Mouse (Mus musculus) spleen, adult 2 months (tissue): ENCODE results near the gene Tal1.

Experiments used
- CTCF ChIP-seq: fragments of 200-500 bp; IDR thresholded peaks from 2 replicates; pipeline ENCODE4 v1.5.1; 2011; ENCODE audit warnings: mild to moderate bottlenecking, inconsistent platforms; ENCODE audit not compliant: insufficient read depth, insufficient read length, insufficient replicate concordance; ENCODE audit errors: extremely low read depth
- POLR2A ChIP-seq: fragments of 200-500 bp; IDR thresholded peaks from 2 replicates; pipeline ENCODE4 v1.6.1; 2011; ENCODE audit warnings: low read depth, low read length, inconsistent platforms

GRCm38 (mm10) chr4:115088611-115089338 lies 32.5 kb downstream of the Tal1 start, which contains the start of gene Pdzk1ip1:
- no peak for TF ChIP-seq CTCF
- no peak for TF ChIP-seq POLR2A
